Mouse (Mus musculus) G1E (cell line): ENCODE data around the gene Tespa1.

ENCODE experiments used
- CTCF ChIP-seq: IDR thresholded peaks from 2 replicates; pipeline ENCODE4 v1.5.1; 2012; ENCODE audit warnings: low read depth, low read length, inconsistent platforms, mixed read lengths
- GATA1 ChIP-seq: IDR thresholded peaks from 2 replicates; pipeline ENCODE4 v1.6.1; 2012; ENCODE audit warnings: borderline replicate concordance, low read length, inconsistent platforms, mixed read lengths

- TF ChIP-seq CTCF (no peak), GATA1 (no peak)
These were observed 47.5 kb downstream of the Tespa1 start for GRCm38 (mm10) chr10:130370005-130370682.
